Mouse (Mus musculus) left cerebral cortex, adult 2 months (tissue): ENCODE measurements around the gene Zc3h6. TPM values are rescaled to one million over a fixed set of nuclear protein-coding genes. Genes with fewer than 3 reads are reported as not detected.

Experiments
- DNase-seq, 2 experiments: peaks; one replicate each; pipeline ENCODE4 v3.0.0; 2021 to 2022; ENCODE audit warnings: low spot score in 2 of 2, mixed read lengths in 1 of 2; ENCODE audit errors: extremely low spot score in 1 of 2
- H3K27ac ChIP-seq: fragments of 200-600 bp; 2 replicates; pipeline ENCODE4 v1.8.1; 2022
- H3K4me3 ChIP-seq: fragments of 200-600 bp; 2 replicates; pipeline ENCODE4 v1.8.1; 2022
- CTCF ChIP-seq: fragments of 200-600 bp; IDR thresholded peaks from 2 replicates; pipeline ENCODE4 v1.8.1; 2022; ENCODE audit warnings: antibody characterized with exemption, mild to moderate bottlenecking, moderate library complexity
- intact Hi-C: fragments of 180-260 bp; cut with DNase I; formaldehyde crosslinking; loops from one replicate; pipeline ENCODE4 v1.15.1; 2025
- long read RNA-seq, 2 experiments: library from polyadenylated mRNA; stranded (forward); transcript quantifications; one replicate each; pipeline ENCODE4 v2.0.0; 2021; ENCODE audit warnings: borderline mapping rate in 2 of 2
- total RNA-seq, 2 experiments: library from RNA; stranded (reverse); gene quantifications; 2 replicates each; pipeline ENCODE4 v1.2.3; 2021

The Zc3h6 gene
- 10 to 100 TPM; 14.4 to 19.8 TPM for total RNA-seq
- long read RNA-seq, experiment 1, full-length matches to known transcripts = 17 of 20 reads
- long read RNA-seq, experiment 1, partial matches to known transcripts = 2 of 20 reads
- long read RNA-seq, experiment 1, other reads (novel, unspliced or antisense) = 1 of 20 reads
- long read RNA-seq, experiment 2, full-length matches to known transcripts = 7 of 8 reads
- long read RNA-seq, experiment 2, partial matches to known transcripts = 1 of 8 reads
- long read RNA-seq, experiment 2, other reads (novel, unspliced or antisense) = 0 of 8 reads

- peak within 1 kb of the TSS; percentile 100 for H3K27ac ChIP-seq
- intact Hi-C loops = loop anchor here (5.0 kb wide), 1 partner anchor 100 kb away; the partner anchor contains the start of gene Ttl
- H3K4me3 ChIP-seq = peak within 1 kb of the TSS; percentile 97
- no peak; the same call in 1 of the 2 replicates for TF ChIP-seq CTCF
- peak; percentile 98 to 99 for DNase-seq
Measured at GRCm38 (mm10) chr2:128966641-128967580, at the start of gene Zc3h6. Gene Zc3h6 (plus strand): TSS chr2:128967402.

- no peak for TF ChIP-seq CTCF
- Histone ChIP-seq H3K27ac (no peak overlapping the region), H3K4me3 (no peak overlapping the region)
- DNase-seq = no peak
- intact Hi-C loops = no loop called here
Measured at GRCm38 (mm10) chr2:128924799-128925198, 42.4 kb upstream of the Zc3h6 start.

- no peak overlapping the region for H3K4me3 ChIP-seq
- DNase-seq = no peak
- TF ChIP-seq CTCF = no peak
Measured at GRCm38 (mm10) chr2:128928446-128928845, 38.8 kb upstream of the Zc3h6 start.

GRCm38 (mm10) chr2:128930704-128931103, 36.5 kb upstream of the Zc3h6 start:
- no peak overlapping the region for H3K4me3 ChIP-seq
- intact Hi-C loops = no loop called here
- no peak for DNase-seq
- TF ChIP-seq CTCF = no peak
- H3K27ac ChIP-seq = no peak overlapping the region

More at GRCm38 (mm10) chr2:128928446-128928845, 38.8 kb upstream of the Zc3h6 start:
- no peak overlapping the region for H3K27ac ChIP-seq
- intact Hi-C loops = no loop called here

GRCm38 (mm10) chr2:128936256-128936655, 30.9 kb upstream of the Zc3h6 start:
- no peak for TF ChIP-seq CTCF
- no peak for DNase-seq
- H3K4me3 ChIP-seq = no peak overlapping the region
- no peak overlapping the region for H3K27ac ChIP-seq
- intact Hi-C loops = no loop called here

GRCm38 (mm10) chr2:128943538-128944528, 23.4 kb upstream of the Zc3h6 start, which contains the start of gene Zc3h8:
Gene Zc3h8 (minus strand): TSS chr2:128944077.
- peak; percentile 96 to 97 for DNase-seq
- intact Hi-C loops = loop anchor here (2.0 to 10.0 kb wide), 4 partner anchors 25 to 491 kb away; partner anchors contain the start of genes Anapc1 and Slc20a1
- TF ChIP-seq CTCF = no peak

GRCm38 (mm10) chr2:128947962-128948588, 19.1 kb upstream of the Zc3h6 start:
- Histone ChIP-seq H3K4me3 (no peak overlapping the region), H3K27ac (no peak overlapping the region)
- DNase-seq = no peak
- intact Hi-C loops = loop anchor here (5.0 to 10.0 kb wide), 7 partner anchors 119 to 524 kb away; partner anchors contain the start of genes Anapc1, Slc20a1 and Ttl
- peak; percentile 85 for TF ChIP-seq CTCF

More at GRCm38 (mm10) chr2:128943538-128944528, 23.4 kb upstream of the Zc3h6 start, which contains the start of gene Zc3h8:
- Histone ChIP-seq H3K27ac (peak within 1 kb of the TSS; percentile 88), H3K4me3 (peak within 1 kb of the TSS; percentile 88)

- TF ChIP-seq CTCF = no peak
- intact Hi-C loops = no loop called here
- no peak for DNase-seq
- H3K27ac ChIP-seq = no peak overlapping the region
- no peak overlapping the region for H3K4me3 ChIP-seq
Measured at GRCm38 (mm10) chr2:128954186-128954585, 13.0 kb upstream of the Zc3h6 start.

GRCm38 (mm10) chr2:128965505-128966105, 1.6 kb upstream of the Zc3h6 start:
- TF ChIP-seq CTCF = no peak
- Histone ChIP-seq H3K4me3 (no peak overlapping the region), H3K27ac (no peak overlapping the region)
- no peak for DNase-seq
- intact Hi-C loops = loop anchor here (5.0 kb wide), 1 partner anchor 102 kb away; the partner anchor contains the start of gene Ttl

GRCm38 (mm10) chr2:128966236-128966635, 966 bp upstream of the Zc3h6 start:
- peak overlapping the region; percentile 97 for H3K4me3 ChIP-seq
- intact Hi-C loops = loop anchor here (5.0 kb wide), 1 partner anchor 101 kb away; the partner anchor contains the start of gene Ttl
- DNase-seq = no peak
- no peak for TF ChIP-seq CTCF
- peak overlapping the region; percentile 100; the same call in 1 of the 2 replicates for H3K27ac ChIP-seq
